Mouse (Mus musculus) left cerebral cortex, postnatal 36 days (tissue): Measurements from ENCODE around the gene Gnat2. TPM values are rescaled to one million over a fixed set of nuclear protein-coding genes. Genes with fewer than 3 reads are reported as not detected.
A peak's percentile ranks its signal among the peaks of the same experiment; 100 is the strongest.

Source experiments
- DNase-seq, 2 experiments: peaks; one replicate each; pipeline ENCODE4 v3.0.0; 2021 to 2022; ENCODE audit warnings: low spot score in 2 of 2, mixed read lengths in 1 of 2
- intact Hi-C: fragments of 180-260 bp; cut with DNase I; formaldehyde crosslinking; loops from one replicate; pipeline ENCODE4 v1.15.1; 2025
- total RNA-seq, 2 experiments: library from RNA; stranded (reverse); gene quantifications; 2 replicates each; pipeline ENCODE4 v1.2.3; 2021

Gene Gnat2
- total RNA-seq, 2 experiments from 2014 or later, result not detected

GRCm38 (mm10) chr3:108146671-108147070, 54.1 kb downstream of the Gnat2 start:
- intact Hi-C loops, result loop anchor here (5.0 to 10.0 kb wide), 3 partner anchors 59 to 452 kb away; partner anchors contain the start of genes Ahcyl1 and Ampd2
- DNase-seq, result no peak

- intact Hi-C loops, result loop anchor here (1.0 to 10.0 kb wide), 4 partner anchors 60 to 453 kb away; partner anchors contain the start of genes Ahcyl1 and Ampd2
- DNase-seq, result peak; percentile 80 to 84
Observed at GRCm38 (mm10) chr3:108147386-108148235, 55.0 kb downstream of the Gnat2 start.

Other genes with a start within 250 kb of the Gnat2 start
- not detected for gene Eps8l3, start 215.6 kb upstream of the Gnat2 start, total RNA-seq
- gene Gstm5, start 197.0 kb upstream of the Gnat2 start, total RNA-seq, result 100 to 1,000 TPM; 221 to 262 TPM
- gene Gstm7, start 161.0 kb upstream of the Gnat2 start, total RNA-seq, result 10 to 100 TPM; 81.4 to 92.9 TPM
- 1 to 10 TPM; 4.0 to 4.7 TPM for gene Gstm6, start 149.0 kb upstream of the Gnat2 start, total RNA-seq
- not detected for gene Gstm3, start 123.5 kb upstream of the Gnat2 start, total RNA-seq
- 1 to 10 TPM; 2.6 to 2.9 TPM for gene Gstm2, start 106.3 kb upstream of the Gnat2 start, total RNA-seq
- gene Gstm1, start 74.8 kb upstream of the Gnat2 start, total RNA-seq, result 100 to 1,000 TPM; 237 to 250 TPM
- 10 to 100 TPM in 1 of 2 experiments, 1 to 10 TPM in 1; 7.8 to 11.8 TPM for gene Gstm4, start 47.9 kb upstream of the Gnat2 start, total RNA-seq
- gene Ampd2, start 6.1 kb upstream of the Gnat2 start, total RNA-seq, result 10 to 100 TPM; 48.9 to 52.9 TPM
- 10 to 100 TPM; 26.9 to 27.0 TPM for gene Gnai3, start 53.4 kb downstream of the Gnat2 start, total RNA-seq
- 10 to 100 TPM; 18.1 to 19.1 TPM for gene Gpr61, start 62.1 kb downstream of the Gnat2 start, total RNA-seq
- 10 to 100 TPM; 71.3 to 78.0 TPM for gene Amigo1, start 93.5 kb downstream of the Gnat2 start, total RNA-seq
- 10 to 100 TPM; 15.0 to 21.4 TPM for gene Cyb561d1, start 108.4 kb downstream of the Gnat2 start, total RNA-seq
- 10 to 100 TPM; 20.5 to 32.5 TPM for gene Atxn7l2, start 118.1 kb downstream of the Gnat2 start, total RNA-seq
- 1 to 10 TPM; 1.0 to 1.9 TPM for gene Sypl2, start 133.9 kb downstream of the Gnat2 start, total RNA-seq
- 10 to 100 TPM; 68.7 to 77.3 TPM for gene Psma5, start 164.1 kb downstream of the Gnat2 start, total RNA-seq
- gene Sort1, start 191.3 kb downstream of the Gnat2 start, total RNA-seq, result 100 to 1,000 TPM; 299 to 314 TPM